ENCODE assay signal across 28 mouse cellular contexts in genomic region chr16:85100806-85101205, GRCm38 (mm10).
DNase-seq lines count a peak whose midpoint lies in the region; ATAC-seq and TF ChIP-seq lines count a peak whose summit lies in the region.
"Had no signal": no experiment of that assay in that cellular context is flagged by ENCODE, and none has a peak within 500 bp of the region (broad histone marks: within the 10 kb centered on the region; RNA-seq: fewer than 3 reads in every experiment).

No protein-coding gene starts in this region.

- no peak overlapping the region for H3K4me2 ChIP-seq in midbrain, embryonic 12.5 days (replicated peaks)
- no peak overlapping the region for H3K4me2 ChIP-seq in midbrain, embryonic 11.5 days
- H3K4me2 ChIP-seq in embryonic facial prominence, embryonic 14.5 days (ENCODE audit: low read depth, low read length) = no peak overlapping the region
- H3K4me2 ChIP-seq in intestine, postnatal 0 days (replicated peaks; ENCODE audit: low read depth) = no peak overlapping the region
- H3K4me2 ChIP-seq: embryonic facial prominence, embryonic 13.5 days; heart, embryonic 13.5 days; intestine, embryonic 15.5 days; liver, embryonic 12.5 days had no signal

- ATAC-seq in midbrain, embryonic 12.5 days (ENCODE audit: low FRiP score, low read depth) = 0 out of 2 replicates have a peak, but pooled peaks have one; percentile 38
- ATAC-seq in midbrain, embryonic 11.5 days (ENCODE audit: low FRiP score) = no peak
- no peak for ATAC-seq in embryonic facial prominence, embryonic 14.5 days (ENCODE audit: low read depth)
- no peak for ATAC-seq in intestine, postnatal 0 days
- ATAC-seq: forebrain, postnatal 0 days; hindbrain, postnatal 0 days; intestine, embryonic 15.5 days; liver, embryonic 12.5 days; liver, postnatal 0 days; Patski had no signal

- no peaks in the 10 kb centered on the region for H3K9me3 ChIP-seq in midbrain, embryonic 12.5 days
- H3K9me3 ChIP-seq in midbrain, embryonic 11.5 days (ENCODE audit: control insufficient read depth, low read length) = no peaks in the 10 kb centered on the region
- H3K9me3 ChIP-seq in embryonic facial prominence, embryonic 14.5 days (ENCODE audit: control insufficient read depth, low read length) = no peaks in the 10 kb centered on the region
- no peaks in the 10 kb centered on the region for H3K9me3 ChIP-seq in intestine, postnatal 0 days (ENCODE audit: control insufficient read depth)
- H3K9me3 ChIP-seq: embryonic facial prominence, embryonic 13.5 days; heart, embryonic 13.5 days; hindbrain, embryonic 10.5 days; intestine, embryonic 15.5 days; liver, embryonic 12.5 days had no signal

- 32% methylated on average over 3 of the region's 3 CpGs for WGBS in midbrain, embryonic 12.5 days
- 47% methylated on average over 3 of the region's 3 CpGs for WGBS in midbrain, embryonic 11.5 days
- WGBS in embryonic facial prominence, embryonic 14.5 days = 21% methylated on average over 3 of the region's 3 CpGs
- 54% methylated on average over 3 of the region's 3 CpGs for WGBS in intestine, postnatal 0 days

- intact Hi-C loops in heart, postnatal 14 days (cut with DNase I) = no loop called here

- H3K36me3 ChIP-seq in midbrain, embryonic 12.5 days = peaks cover 10% of the 10 kb centered on the region; the same call in 1 of the 2 replicates
- no peaks in the 10 kb centered on the region for H3K36me3 ChIP-seq in midbrain, embryonic 11.5 days (ENCODE audit: control insufficient read depth, insufficient read depth, low read length)
- H3K36me3 ChIP-seq in embryonic facial prominence, embryonic 14.5 days (ENCODE audit: control insufficient read depth, insufficient read depth, low read length) = peaks cover 20% of the 10 kb centered on the region
- H3K36me3 ChIP-seq in intestine, postnatal 0 days (ENCODE audit: control insufficient read depth, insufficient read depth) = peaks cover 22% of the 10 kb centered on the region; the same call in 1 of the 2 replicates
- H3K36me3 ChIP-seq: G1E; intestine, embryonic 15.5 days; liver, embryonic 12.5 days had no signal

- TF ChIP-seq CTCF in intestine, postnatal 0 days (IDR thresholded peaks at IDR 0.05; ENCODE audit: low read depth) = no peak

- H3K27me3 ChIP-seq in midbrain, embryonic 12.5 days = no peaks in the 10 kb centered on the region
- H3K27me3 ChIP-seq in midbrain, embryonic 11.5 days (ENCODE audit: control insufficient read depth, insufficient read depth, low read length) = no peaks in the 10 kb centered on the region
- H3K27me3 ChIP-seq in embryonic facial prominence, embryonic 14.5 days (replicated peaks; ENCODE audit: control insufficient read depth, insufficient read depth, low read length) = no peaks in the 10 kb centered on the region
- no peaks in the 10 kb centered on the region for H3K27me3 ChIP-seq in intestine, postnatal 0 days (replicated peaks; ENCODE audit: control insufficient read depth, insufficient read depth, low read length)
- H3K27me3 ChIP-seq: embryonic facial prominence, embryonic 13.5 days; heart, embryonic 13.5 days; intestine, embryonic 15.5 days; liver, embryonic 12.5 days; Patski had no signal

- no peak overlapping the region for H3K9ac ChIP-seq in midbrain, embryonic 12.5 days (replicated peaks)
- H3K9ac ChIP-seq in midbrain, embryonic 11.5 days (ENCODE audit: low read length) = no peak overlapping the region
- no peak overlapping the region for H3K9ac ChIP-seq in embryonic facial prominence, embryonic 14.5 days (ENCODE audit: low read depth, low read length)
- H3K9ac ChIP-seq in intestine, postnatal 0 days (ENCODE audit: low read depth, low read length) = no peak overlapping the region
- H3K9ac ChIP-seq: embryonic facial prominence, embryonic 13.5 days; forebrain, postnatal 0 days; heart, embryonic 13.5 days; intestine, embryonic 15.5 days; liver, embryonic 12.5 days; liver, postnatal 0 days had no signal

- 0 out of 2 replicates have a peak overlapping the region, but pooled peaks have one; percentile 3 for H3K27ac ChIP-seq in midbrain, embryonic 12.5 days (replicated peaks)
- no peak overlapping the region for H3K27ac ChIP-seq in midbrain, embryonic 11.5 days (ENCODE audit: low read depth, low read length)
- no peak overlapping the region for H3K27ac ChIP-seq in embryonic facial prominence, embryonic 14.5 days (replicated peaks; ENCODE audit: low read depth, low read length)
- H3K27ac ChIP-seq in intestine, postnatal 0 days (ENCODE audit: low read depth, low read length) = no peak overlapping the region
- H3K27ac ChIP-seq: embryonic facial prominence, embryonic 13.5 days; heart, adult 2 months; hindbrain, embryonic 10.5 days; hindbrain, postnatal 0 days; intestine, embryonic 15.5 days; kidney, postnatal 0 days; liver, embryonic 12.5 days; macrophage had no signal

- peak; percentile 23 for DNase-seq in adrenal gland, adult 8-10 months
- DNase-seq in adrenal gland, postnatal 4 days (ENCODE audit: low spot score in 2 of 2) = no peak
- no peak for DNase-seq in midbrain, embryonic 11.5 days (ENCODE audit: low spot score, missing footprints)
- peak; percentile 40 for DNase-seq in embryonic facial prominence, embryonic 14.5 days (ENCODE audit: low spot score)
- DNase-seq in heart, postnatal 14 days = no peak
- DNase-seq: cerebellum, adult 11-12 months; cerebellum, adult 9-11 months; forebrain, postnatal 0 days; heart, adult 2 months; heart, postnatal 10 days; kidney, adult 8-10 months; kidney, postnatal 4 days; liver, postnatal 0 days; thymus, adult 2 months; thymus, postnatal 36 days had no signal

- no peak overlapping the region for H3K4me3 ChIP-seq in midbrain, embryonic 12.5 days
- no peak overlapping the region for H3K4me3 ChIP-seq in midbrain, embryonic 11.5 days (ENCODE audit: low read depth, low read length)
- H3K4me3 ChIP-seq in embryonic facial prominence, embryonic 14.5 days (ENCODE audit: low read depth, low read length) = no peak overlapping the region
- H3K4me3 ChIP-seq in intestine, postnatal 0 days (ENCODE audit: low read depth, low read length) = no peak overlapping the region
- H3K4me3 ChIP-seq: embryonic facial prominence, embryonic 13.5 days; erythroblast, embryonic 14.5 days; heart, adult 2 months; heart, embryonic 13.5 days; hindbrain, embryonic 10.5 days; intestine, embryonic 15.5 days; liver, embryonic 12.5 days had no signal

- peaks cover 16% of the 10 kb centered on the region for H3K4me1 ChIP-seq in midbrain, embryonic 12.5 days
- peaks cover 8% of the 10 kb centered on the region; the same call in 1 of the 2 replicates for H3K4me1 ChIP-seq in midbrain, embryonic 11.5 days (ENCODE audit: control insufficient read depth, insufficient read depth, low read length)
- peaks cover 4% of the 10 kb centered on the region for H3K4me1 ChIP-seq in embryonic facial prominence, embryonic 14.5 days (ENCODE audit: control insufficient read depth, insufficient read depth, low read length)
- H3K4me1 ChIP-seq in intestine, postnatal 0 days (replicated peaks; ENCODE audit: control insufficient read depth, insufficient read depth, low read length) = no peaks in the 10 kb centered on the region
- H3K4me1 ChIP-seq: intestine, embryonic 15.5 days; liver, embryonic 12.5 days had no signal

Comparison
In these comparisons a context has a peak if more than half of its experiments do, and no peak if none do; other contexts are left out.
1. DNase-seq: peak in adrenal gland, adult 8-10 months (single experiment) and embryonic facial prominence, embryonic 14.5 days (single experiment); none in adrenal gland, postnatal 4 days (0 of 2), midbrain, embryonic 11.5 days (single experiment) and heart, postnatal 14 days (0 of 2).